Mouse (Mus musculus) testis, adult 2 months (tissue): ENCODE results near the gene Zfp882. TPM values are rescaled to one million over a fixed set of nuclear protein-coding genes. Genes with fewer than 3 reads are reported as not detected.
A peak's percentile ranks its signal among the peaks of the same experiment; 100 is the strongest.
"Not testable (repeated sequence)": the region's sequence is repeated elsewhere in the genome, so short reads cannot be mapped to it uniquely, and the experiment has no call there.

Source experiments
- H3K27ac ChIP-seq: fragments of 200-500 bp; 2 replicates; pipeline ENCODE4 v1.5.1; 2012; ENCODE audit warnings: low read depth, low read length; ENCODE audit not compliant: control insufficient read depth, insufficient read depth
- H3K27me3 ChIP-seq: fragments of 200-500 bp; 2 replicates; pipeline ENCODE4 v1.6.1; 2012; ENCODE audit warnings: mild to moderate bottlenecking, low read length, moderate library complexity; ENCODE audit not compliant: control insufficient read depth, insufficient read depth
- H3K36me3 ChIP-seq: fragments of 200-500 bp; 2 replicates; pipeline ENCODE4 v1.6.1; 2012; ENCODE audit warnings: mild to moderate bottlenecking, low read length; ENCODE audit not compliant: control insufficient read depth, insufficient read depth
- H3K4me1 ChIP-seq: fragments of 200-500 bp; 2 replicates; pipeline ENCODE4 v1.6.1; 2012; ENCODE audit warnings: low read length; ENCODE audit not compliant: control insufficient read depth, insufficient read depth
- H3K4me3 ChIP-seq: fragments of 200-500 bp; 2 replicates; pipeline ENCODE4 v1.5.1; 2012; ENCODE audit warnings: low read depth, mild to moderate bottlenecking, low read length, moderate library complexity, mixed read lengths; ENCODE audit not compliant: control insufficient read depth
- CTCF ChIP-seq: fragments of 200-500 bp; IDR thresholded peaks from 2 replicates; pipeline ENCODE4 v1.5.1; 2012; ENCODE audit warnings: low read depth, mild to moderate bottlenecking, inconsistent platforms, low read length, moderate library complexity; ENCODE audit not compliant: control insufficient read depth, insufficient read depth, insufficient replicate concordance
- POLR2A ChIP-seq: fragments of 200-500 bp; IDR thresholded peaks from 2 replicates; pipeline ENCODE4 v1.6.1; 2012; ENCODE audit warnings: low read depth, mild to moderate bottlenecking, inconsistent platforms, low read length, moderate library complexity; ENCODE audit not compliant: control insufficient read depth
- polyA plus RNA-seq: library from polyadenylated mRNA; depleted of rRNA; stranded (reverse); fragments of >200 nt; gene quantifications from 2 replicates; pipeline ENCODE4 v1.2.3, GENCODE M21; 2012; rRNA removed

Gene Zfp882
- polyA plus RNA-seq = 0.25 and 0.28 TPM in 2 replicates

GRCm38 (mm10) chr8:71908309-71909261 is at the start of gene Zfp882, which contains the start of gene Zfp617:
Gene Zfp882 (plus strand): TSS chr8:71908608.
Gene Zfp617 (plus strand): TSS chr8:71908635.
- Histone ChIP-seq H3K27ac (peak within 1 kb of the TSS; percentile 91), H3K4me3 (peak within 1 kb of the TSS; percentile 91), H3K27me3 (no peaks in the 10 kb centered on the region), H3K36me3 (no peaks in the 10 kb centered on the region), H3K4me1 (no peaks in the 10 kb centered on the region)
- peak; percentile 14; the same call in 1 of the 2 replicates for TF ChIP-seq CTCF
- TF ChIP-seq POLR2A = peak; percentile 40

GRCm38 (mm10) chr8:71861551-71861950 is 46.9 kb upstream of the Zfp882 start:
- not testable (repeated sequence) for H3K36me3 ChIP-seq, H3K4me1 ChIP-seq, H3K4me3 ChIP-seq, H3K27ac ChIP-seq, H3K27me3 ChIP-seq

- H3K4me3 ChIP-seq, H3K36me3 ChIP-seq, H3K4me1 ChIP-seq, H3K27ac ChIP-seq, H3K27me3 ChIP-seq: not testable (repeated sequence)
These were observed 46.4 kb upstream of the Zfp882 start for GRCm38 (mm10) chr8:71862038-71862437.

DNA sequence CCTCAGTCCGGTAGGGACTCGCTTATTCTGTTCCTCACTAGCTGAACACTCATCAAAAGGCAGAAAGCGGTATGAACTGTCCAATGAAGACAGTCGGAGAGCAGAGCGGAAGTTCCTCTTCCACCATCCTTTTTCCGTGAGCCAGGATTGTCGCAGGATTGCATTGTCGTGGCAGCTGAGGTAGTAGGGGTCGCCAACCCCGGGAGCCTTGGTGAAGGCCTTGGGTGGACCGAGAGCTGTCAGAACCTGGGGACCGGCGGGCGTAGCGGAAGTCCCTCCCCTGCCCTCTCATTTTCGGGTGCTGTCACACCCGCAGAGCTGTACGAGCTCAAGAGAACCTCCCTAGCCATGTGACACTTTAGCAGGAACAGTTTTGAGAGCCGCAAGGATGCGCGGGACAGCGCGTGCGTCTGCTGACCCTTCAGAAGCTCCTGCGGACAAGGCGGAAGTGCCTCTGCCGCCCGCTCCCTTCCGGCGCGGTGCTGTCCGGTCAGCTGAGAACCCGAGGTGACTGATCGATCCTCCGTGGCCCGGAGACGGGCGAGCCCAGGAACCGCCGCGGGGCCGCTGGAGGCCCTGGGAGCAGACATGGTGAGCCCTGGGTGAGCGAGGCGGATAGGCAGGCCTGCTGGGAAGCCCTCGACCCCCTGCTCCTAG is 26.7 kb upstream of the Zfp882 start, which contains the start of gene Zfp709:
Gene Zfp709 (plus strand): TSS at position 402 of the 657 bp plus-strand sequence.
- Histone ChIP-seq H3K4me1 (peaks cover 3% of the 10 kb centered on the region; the same call in 1 of the 2 replicates), H3K27ac (peak within 1 kb of the TSS; percentile 55), H3K4me3 (peak within 1 kb of the TSS; percentile 86), H3K27me3 (no peaks in the 10 kb centered on the region), H3K36me3 (no peaks in the 10 kb centered on the region)
- TF ChIP-seq POLR2A = no peak; the same call in 1 of the 2 replicates
- no peak for TF ChIP-seq CTCF

GRCm38 (mm10) chr8:71900666-71901065 is 7.7 kb upstream of the Zfp882 start:
- peak overlapping the region; percentile 53; the same call in 1 of the 2 replicates for H3K27ac ChIP-seq
- H3K4me3 ChIP-seq = peak overlapping the region; percentile 73
- not testable (repeated sequence) for H3K4me1 ChIP-seq, H3K27me3 ChIP-seq, H3K36me3 ChIP-seq

GRCm38 (mm10) chr8:71903084-71903483 is 5.3 kb upstream of the Zfp882 start:
- not testable (repeated sequence) for H3K27me3 ChIP-seq, H3K27ac ChIP-seq, H3K4me1 ChIP-seq, H3K36me3 ChIP-seq, H3K4me3 ChIP-seq

DNA sequence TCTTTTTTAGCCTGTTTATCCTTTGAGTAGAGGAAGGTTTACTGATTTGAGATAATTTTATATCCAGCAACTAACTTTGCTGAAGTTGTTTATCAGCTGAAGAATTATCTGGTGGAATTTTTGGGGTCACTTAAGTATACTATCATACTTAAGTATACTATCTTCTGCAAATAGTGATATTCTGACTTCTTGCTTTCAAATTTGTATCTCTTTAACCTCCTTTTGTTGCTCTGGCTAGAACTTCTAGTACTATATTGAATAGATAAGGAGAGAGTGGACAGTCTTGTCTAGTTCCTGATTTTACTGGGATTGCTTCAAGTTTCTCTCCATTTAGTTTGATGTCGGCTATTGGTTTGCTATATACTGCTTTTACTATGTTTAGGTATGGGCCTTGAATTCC is 1.6 kb upstream of the Zfp882 start:
- no peaks in the 10 kb centered on the region for H3K36me3 ChIP-seq
- TF ChIP-seq CTCF = no peak
- TF ChIP-seq POLR2A = no peak
- H3K27me3 ChIP-seq = no peaks in the 10 kb centered on the region
- no peak overlapping the region for H3K4me3 ChIP-seq
- H3K27ac ChIP-seq = no peak overlapping the region
- no peaks in the 10 kb centered on the region for H3K4me1 ChIP-seq
